Mouse (Mus musculus): ENCODE results near the gene Asb6. TPM values are rescaled to one million over a fixed set of nuclear protein-coding genes. Genes with fewer than 3 reads are reported as not detected.

The Asb6 gene
- polyA plus RNA-seq, 1 experiment from 2014 or later: 36.4 TPM

- peaks cover 37% of the 10 kb centered on the region for H3K36me3 ChIP-seq (replicated peaks)
- under 1% methylated on average over 63 of the region's 63 CpGs for WGBS
- no peaks in the 10 kb centered on the region for H3K9me3 ChIP-seq
- no peaks in the 10 kb centered on the region for H3K27me3 ChIP-seq
- H3K27ac ChIP-seq: peak overlapping the region; percentile 60; the same call in 1 of the 2 replicates
- peak; percentile 93 for ATAC-seq (ENCODE audit: low FRiP score)
- H3K4me2 ChIP-seq: peak overlapping the region; percentile 98
- peaks cover 26% of the 10 kb centered on the region for H3K4me1 ChIP-seq
- peak overlapping the region; percentile 85 for H3K9ac ChIP-seq
- H3K4me3 ChIP-seq (replicated peaks): peak overlapping the region; percentile 99
Measured at GRCm38 (mm10) chr2:30827749-30828475, 2.2 kb downstream of the Asb6 start.

GRCm38 (mm10) chr2:30826825-30827748 is 3.0 kb downstream of the Asb6 start:
- peak overlapping the region; percentile 60; the same call in 1 of the 2 replicates for H3K27ac ChIP-seq
- H3K9me3 ChIP-seq: no peaks in the 10 kb centered on the region
- H3K4me1 ChIP-seq: peaks cover 30% of the 10 kb centered on the region
- 36% methylated on average over 26 of the region's 26 CpGs for WGBS
- H3K4me3 ChIP-seq (replicated peaks): peak overlapping the region; percentile 99
- H3K4me2 ChIP-seq: peak overlapping the region; percentile 98
- H3K36me3 ChIP-seq (replicated peaks): peaks cover 45% of the 10 kb centered on the region
- H3K9ac ChIP-seq: peak overlapping the region; percentile 85
- ATAC-seq (ENCODE audit: low FRiP score): no peak
- H3K27me3 ChIP-seq: no peaks in the 10 kb centered on the region

GRCm38 (mm10) chr2:30823385-30824153 is 6.6 kb downstream of the Asb6 start:
- Histone ChIP-seq H3K4me2 (no peak overlapping the region), H3K4me1 (peaks cover 29% of the 10 kb centered on the region), H3K27ac (peak overlapping the region; percentile 16; the same call in 1 of the 2 replicates), H3K9me3 (0 out of 2 replicates have a peak, but pooled peaks cover 4% of the 10 kb centered on the region), H3K4me3 (replicated peaks) (no peak overlapping the region), H3K36me3 (replicated peaks) (peaks cover 80% of the 10 kb centered on the region), H3K9ac (no peak overlapping the region), H3K27me3 (no peaks in the 10 kb centered on the region)
- no peak for ATAC-seq (ENCODE audit: low FRiP score)
- 77% methylated on average over 13 of the region's 13 CpGs for WGBS

GRCm38 (mm10) chr2:30822460-30822859 is 7.7 kb downstream of the Asb6 start:
- WGBS: 92% methylated on average over 8 of the region's 8 CpGs
- Histone ChIP-seq H3K4me3 (replicated peaks) (no peak overlapping the region), H3K4me1 (peaks cover 24% of the 10 kb centered on the region), H3K36me3 (replicated peaks) (peaks cover 87% of the 10 kb centered on the region), H3K9me3 (0 out of 2 replicates have a peak, but pooled peaks cover 4% of the 10 kb centered on the region), H3K27me3 (no peaks in the 10 kb centered on the region), H3K9ac (no peak overlapping the region), H3K27ac (no peak overlapping the region), H3K4me2 (no peak overlapping the region)
- ATAC-seq (ENCODE audit: low FRiP score): no peak

DNA sequence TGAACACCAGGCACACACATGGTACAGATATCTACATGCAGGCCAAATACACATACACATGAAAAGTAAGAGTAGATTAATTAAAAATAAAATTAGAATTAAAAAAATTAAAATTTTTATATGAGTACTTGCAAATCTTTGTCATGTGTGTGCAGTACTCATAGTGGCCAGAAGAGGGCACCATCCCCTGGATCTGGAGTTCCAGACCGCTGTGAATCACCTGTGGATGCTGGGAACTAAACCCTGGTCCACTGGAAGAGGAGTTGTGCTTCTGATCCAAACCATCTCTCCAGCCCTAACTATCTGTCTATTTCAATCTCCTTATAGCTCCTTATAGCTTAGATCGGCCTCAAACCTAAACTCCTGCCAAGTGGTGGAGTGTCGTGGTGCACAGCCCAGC is 9.1 kb downstream of the Asb6 start:
- Histone ChIP-seq H3K9ac (no peak overlapping the region), H3K36me3 (replicated peaks) (peaks cover 90% of the 10 kb centered on the region), H3K4me1 (peaks cover 11% of the 10 kb centered on the region), H3K9me3 (0 out of 2 replicates have a peak, but pooled peaks cover 4% of the 10 kb centered on the region), H3K27ac (no peak overlapping the region), H3K27me3 (no peaks in the 10 kb centered on the region), H3K4me2 (no peak overlapping the region), H3K4me3 (replicated peaks) (no peak overlapping the region)
- no peak for ATAC-seq (ENCODE audit: low FRiP score)
- 96% methylated on average over 3 of the region's 3 CpGs for WGBS

GRCm38 (mm10) chr2:30819873-30820272 is 10.3 kb downstream of the Asb6 start:
- H3K27ac ChIP-seq: no peak overlapping the region
- no peak overlapping the region for H3K9ac ChIP-seq
- ATAC-seq (ENCODE audit: low FRiP score): no peak
- no peaks in the 10 kb centered on the region for H3K27me3 ChIP-seq
- no peak overlapping the region for H3K4me3 ChIP-seq (replicated peaks)
- 93% methylated on average over 5 of the region's 5 CpGs for WGBS
- H3K4me2 ChIP-seq: no peak overlapping the region
- 0 out of 2 replicates have a peak, but pooled peaks cover 4% of the 10 kb centered on the region for H3K9me3 ChIP-seq
- H3K36me3 ChIP-seq (replicated peaks): peaks cover 89% of the 10 kb centered on the region
- peaks cover 11% of the 10 kb centered on the region for H3K4me1 ChIP-seq

GRCm38 (mm10) chr2:30816383-30816782 is 13.8 kb downstream of the Asb6 start:
- WGBS: 97% methylated on average over 1 of the region's 1 CpGs
- no peak for ATAC-seq (ENCODE audit: low FRiP score)
- H3K36me3 ChIP-seq (replicated peaks): peaks cover 86% of the 10 kb centered on the region
- 0 out of 2 replicates have a peak, but pooled peaks cover 4% of the 10 kb centered on the region for H3K9me3 ChIP-seq
- H3K27ac ChIP-seq: no peak overlapping the region
- no peak overlapping the region for H3K4me2 ChIP-seq
- no peaks in the 10 kb centered on the region for H3K27me3 ChIP-seq
- H3K9ac ChIP-seq: no peak overlapping the region
- no peaks in the 10 kb centered on the region for H3K4me1 ChIP-seq
- no peak overlapping the region for H3K4me3 ChIP-seq (replicated peaks)

DNA sequence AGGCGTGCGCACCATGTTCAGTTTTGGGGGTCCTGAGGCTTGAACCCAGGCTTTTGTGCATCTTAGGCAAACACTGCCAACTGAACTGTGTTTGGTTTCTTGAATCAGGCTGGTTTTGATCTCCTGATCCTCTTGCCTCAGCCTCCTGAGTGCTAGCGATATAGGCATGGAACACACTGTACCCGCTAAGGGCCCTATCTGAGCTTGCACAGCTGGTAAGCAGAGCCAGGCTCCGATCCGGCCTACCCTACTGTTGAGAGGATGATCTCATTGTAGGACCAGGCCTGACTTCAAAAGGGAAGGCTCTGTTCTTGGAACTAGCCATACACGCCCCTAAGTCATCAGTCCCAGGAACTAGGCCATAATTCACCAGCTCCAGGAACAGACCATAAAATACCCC is 19.6 kb downstream of the Asb6 start:
- H3K4me2 ChIP-seq: no peak overlapping the region; the same call in 1 of the 2 replicates
- H3K9ac ChIP-seq: no peak overlapping the region
- H3K27me3 ChIP-seq: no peaks in the 10 kb centered on the region
- peaks cover 42% of the 10 kb centered on the region for H3K36me3 ChIP-seq (replicated peaks)
- no peak overlapping the region for H3K27ac ChIP-seq
- no peaks in the 10 kb centered on the region for H3K9me3 ChIP-seq
- H3K4me3 ChIP-seq (replicated peaks): no peak overlapping the region
- ATAC-seq (ENCODE audit: low FRiP score): no peak
- peaks cover 30% of the 10 kb centered on the region for H3K4me1 ChIP-seq
- WGBS: 93% methylated on average over 7 of the region's 7 CpGs

- Histone ChIP-seq H3K9ac (no peak overlapping the region), H3K4me3 (replicated peaks) (peak overlapping the region; percentile 20), H3K36me3 (replicated peaks) (peaks cover 32% of the 10 kb centered on the region), H3K27me3 (no peaks in the 10 kb centered on the region), H3K9me3 (no peaks in the 10 kb centered on the region), H3K27ac (no peak overlapping the region), H3K4me2 (peak overlapping the region; percentile 38), H3K4me1 (peaks cover 30% of the 10 kb centered on the region)
- 88% methylated on average over 5 of the region's 5 CpGs for WGBS
- ATAC-seq (ENCODE audit: low FRiP score): no peak
Measured at GRCm38 (mm10) chr2:30809503-30809902, 20.6 kb downstream of the Asb6 start.

DNA sequence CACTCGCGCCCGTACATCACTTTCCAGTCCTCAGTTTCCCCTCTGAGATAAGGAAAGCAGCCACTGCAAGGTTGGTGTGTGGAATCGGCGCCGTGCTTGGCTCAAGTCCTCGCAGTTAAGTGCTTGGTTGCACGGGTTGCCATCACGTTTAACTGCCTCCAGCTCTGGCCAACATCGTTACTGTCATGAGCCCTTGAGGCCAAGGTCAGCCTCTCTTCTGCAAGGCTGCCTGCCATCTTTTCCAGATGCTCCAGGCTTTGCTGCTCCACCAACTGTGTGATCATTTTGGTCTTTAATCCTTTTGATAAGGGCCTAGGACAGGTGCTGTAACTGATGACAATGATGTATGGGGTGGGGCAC is 21.9 kb downstream of the Asb6 start:
- Histone ChIP-seq H3K4me2 (peak overlapping the region; percentile 95), H3K9ac (peak overlapping the region; percentile 90), H3K9me3 (no peaks in the 10 kb centered on the region), H3K36me3 (replicated peaks) (peaks cover 20% of the 10 kb centered on the region), H3K27me3 (0 out of 2 replicates have a peak, but pooled peaks cover 5% of the 10 kb centered on the region), H3K27ac (peak overlapping the region; percentile 79), H3K4me3 (replicated peaks) (peak overlapping the region; percentile 82), H3K4me1 (peaks cover 30% of the 10 kb centered on the region)
- WGBS: 7% methylated on average over 10 of the region's 10 CpGs
- ATAC-seq (ENCODE audit: low FRiP score): no peak

- H3K9me3 ChIP-seq: no peaks in the 10 kb centered on the region
- H3K27ac ChIP-seq: peak within 1 kb of the TSS; percentile 79
- ATAC-seq (ENCODE audit: low FRiP score): peak; percentile 97
- H3K4me3 ChIP-seq (replicated peaks): peak within 1 kb of the TSS; percentile 82
- H3K36me3 ChIP-seq (replicated peaks): peaks cover 15% of the 10 kb centered on the region
- H3K4me2 ChIP-seq: peak within 1 kb of the TSS; percentile 95
- peaks cover 9% of the 10 kb centered on the region; the same call in 1 of the 2 replicates for H3K27me3 ChIP-seq
- H3K4me1 ChIP-seq: peaks cover 30% of the 10 kb centered on the region
- under 1% methylated on average over 44 of the region's 44 CpGs for WGBS
- peak within 1 kb of the TSS; percentile 90 for H3K9ac ChIP-seq
Measured at GRCm38 (mm10) chr2:30807648-30808295, 22.4 kb downstream of the Asb6 start, which contains the start of gene Ntmt1. TSS of gene Ntmt1 (plus strand) at chr2:30807826.

Data from forebrain, embryonic 12.5 days (tissue).